Mouse (Mus musculus) midbrain, embryonic 11.5 days (tissue): ENCODE measurements around the gene Zfp90. TPM values are rescaled to one million over a fixed set of nuclear protein-coding genes. Genes with fewer than 3 reads are reported as not detected.
"Not testable (repeated sequence)": the region's sequence is repeated elsewhere in the genome, so short reads cannot be mapped to it uniquely, and the experiment has no call there.

Source experiments
- ATAC-seq: fragments of 200-750 bp; cut with Nextera tagmentation; 2 replicates; pipeline ENCODE4 v1.8.0; 2017; ENCODE audit warnings: moderate TSS enrichment, moderate library complexity; ENCODE audit not compliant: low FRiP score
- DNase-seq: peaks from one replicate; pipeline ENCODE4 v3.0.0; 2015; ENCODE audit warnings: low spot score; ENCODE audit errors: missing footprints
- H3K27ac ChIP-seq: fragments of 300-500 bp; sonication (generic); 2 replicates; pipeline ENCODE4 v1.5.1; 2014; ENCODE audit warnings: low read depth, low read length
- H3K27me3 ChIP-seq: fragments of 300-500 bp; sonication (generic); 2 replicates; pipeline ENCODE4 v1.6.1; 2014; ENCODE audit warnings: mild to moderate bottlenecking, low read length, moderate library complexity, mixed read lengths; ENCODE audit not compliant: control insufficient read depth, insufficient read depth
- H3K36me3 ChIP-seq: fragments of 300-500 bp; sonication (generic); 2 replicates; pipeline ENCODE4 v1.6.1; 2014; ENCODE audit warnings: mild to moderate bottlenecking, low read length, moderate library complexity, mixed read lengths; ENCODE audit not compliant: control insufficient read depth, insufficient read depth
- H3K4me1 ChIP-seq: fragments of 300-500 bp; sonication (generic); 2 replicates; pipeline ENCODE4 v1.6.1; 2014; ENCODE audit warnings: low read length; ENCODE audit not compliant: control insufficient read depth, insufficient read depth
- H3K4me2 ChIP-seq: fragments of 300-500 bp; sonication (generic); 2 replicates; pipeline ENCODE4 v1.6.1; 2014; ENCODE audit warnings: mild to moderate bottlenecking, moderate library complexity
- H3K4me3 ChIP-seq: fragments of 300-500 bp; sonication (generic); 2 replicates; pipeline ENCODE4 v1.5.1; 2014; ENCODE audit warnings: low read depth, low read length
- H3K9ac ChIP-seq: fragments of 300-500 bp; sonication (generic); 2 replicates; pipeline ENCODE4 v1.6.1; 2014; ENCODE audit warnings: low read length
- H3K9me3 ChIP-seq: fragments of 300-500 bp; sonication (generic); 2 replicates; pipeline ENCODE4 v1.6.1; 2016; ENCODE audit warnings: low read length; ENCODE audit not compliant: control insufficient read depth
- WGBS: fragments of 180-500 bp; shearing (Covaris S2); extraction: QIAGEN DNeasy Blood & Tissue Kit; methylation state at CpG from one replicate; pipeline ENCODE4 v1.1.7; 2014; 5-methylcytosine and 5-hydroxymethylcytosine counted together
- polyA plus RNA-seq: library from polyadenylated mRNA; unstranded; fragments of >200 nt; fragmentation: Nextera tagmentation; extraction: Ambion mirVana; gene quantifications from 2 replicates; pipeline ENCODE4 v1.2.1, GENCODE M21; 2014

Gene Zfp90
- polyA plus RNA-seq, 1 experiment from 2014 or later, result 32.1 TPM

DNA sequence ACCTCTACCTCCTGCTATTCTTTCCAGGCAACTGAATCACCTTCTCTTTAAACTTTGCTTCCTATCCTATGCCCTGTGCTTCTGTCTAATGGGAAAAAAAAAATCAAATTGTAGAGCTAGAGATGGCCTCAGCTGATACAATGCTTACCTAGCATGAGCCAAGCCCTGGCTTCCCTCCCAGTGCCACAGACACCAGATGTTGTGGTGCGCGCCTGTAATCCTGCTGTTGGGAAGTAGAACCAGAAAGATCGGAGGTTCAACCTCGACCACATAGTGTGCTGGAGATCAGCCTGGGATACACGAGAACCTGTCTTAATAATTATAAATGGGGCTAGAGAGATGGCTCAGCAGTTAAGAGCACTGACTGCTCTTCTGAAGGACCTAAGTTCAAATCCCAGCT is 2.6 kb downstream of the Zfp90 start:
- no peak overlapping the region for H3K27ac ChIP-seq
- peaks cover 35% of the 10 kb centered on the region for H3K36me3 ChIP-seq
- no peak overlapping the region for H3K4me2 ChIP-seq
- H3K9ac ChIP-seq, result no peak overlapping the region
- no peaks in the 10 kb centered on the region for H3K27me3 ChIP-seq
- no peak for ATAC-seq
- peaks cover 7% of the 10 kb centered on the region; the same call in 1 of the 2 replicates for H3K4me1 ChIP-seq
- 96% methylated on average over 5 of the region's 5 CpGs for WGBS
- no peak for DNase-seq
- peaks cover 7% of the 10 kb centered on the region for H3K9me3 ChIP-seq
- no peak overlapping the region for H3K4me3 ChIP-seq

DNA sequence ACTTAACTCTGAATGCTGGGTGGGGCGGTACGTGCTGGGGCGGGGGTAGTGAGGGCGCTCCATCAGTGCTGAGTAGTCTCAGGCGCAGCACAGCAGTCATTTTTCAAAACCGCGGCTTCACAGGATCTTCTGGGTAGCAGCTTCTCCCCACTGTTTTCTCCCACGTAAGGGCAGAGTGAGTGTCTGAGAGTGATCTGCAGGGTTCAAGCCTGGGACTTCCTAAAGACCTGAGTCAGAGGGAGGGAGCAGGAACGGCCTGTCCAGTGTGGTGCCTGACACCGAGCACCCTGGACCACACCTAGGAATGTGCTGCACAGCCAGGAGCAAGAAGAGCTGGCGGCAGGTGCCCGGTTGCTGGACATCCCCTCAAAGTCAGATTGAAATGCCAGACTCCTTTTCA is 16.0 kb downstream of the Zfp90 start:
- no peak for DNase-seq
- Histone ChIP-seq H3K9me3 (peaks cover 13% of the 10 kb centered on the region), H3K9ac (no peak overlapping the region), H3K4me3 (no peak overlapping the region), H3K36me3 (peaks cover 12% of the 10 kb centered on the region), H3K4me1 (no peaks in the 10 kb centered on the region; the same call in 1 of the 2 replicates), H3K27ac (no peak overlapping the region), H3K4me2 (no peak overlapping the region), H3K27me3 (0 out of 2 replicates have a peak, but pooled peaks cover 2% of the 10 kb centered on the region)
- 41% methylated on average over 12 of the region's 12 CpGs for whole genome bisulfite sequencing
- no peak for ATAC-seq

- H3K4me3 ChIP-seq, H3K27ac ChIP-seq, H3K27me3 ChIP-seq, H3K36me3 ChIP-seq, H3K9me3 ChIP-seq, ATAC-seq, H3K9ac ChIP-seq, H3K4me1 ChIP-seq, H3K4me2 ChIP-seq, DNase-seq: not testable (repeated sequence)
- 66% methylated on average over 10 of the region's 10 CpGs for WGBS
Observed at GRCm38 (mm10) chr8:106431952-106432351, 16.8 kb downstream of the Zfp90 start.

GRCm38 (mm10) chr8:106432954-106433570 is 17.9 kb downstream of the Zfp90 start:
- WGBS, result 13% methylated on average over 20 of the region's 20 CpGs
- 0 out of 2 replicates have a peak, but pooled peaks cover 2% of the 10 kb centered on the region for H3K27me3 ChIP-seq
- H3K4me3 ChIP-seq, result peak overlapping the region; percentile 23
- H3K4me1 ChIP-seq, result no peaks in the 10 kb centered on the region; the same call in 1 of the 2 replicates
- no peaks in the 10 kb centered on the region for H3K36me3 ChIP-seq
- H3K4me2 ChIP-seq, result peak overlapping the region; percentile 51
- H3K9ac ChIP-seq, result peak overlapping the region; percentile 47
- no peaks in the 10 kb centered on the region for H3K9me3 ChIP-seq
- no peak overlapping the region for H3K27ac ChIP-seq
- DNase-seq (peak; percentile 97), ATAC-seq (0 out of 2 replicates have a peak, but pooled peaks have one; percentile 50)

- 40% methylated on average over 1 of the region's 1 CpGs for WGBS
- Histone ChIP-seq H3K9me3 (no peaks in the 10 kb centered on the region), H3K4me1 (no peaks in the 10 kb centered on the region; the same call in 1 of the 2 replicates), H3K4me3 (no peak overlapping the region), H3K27me3 (0 out of 2 replicates have a peak, but pooled peaks cover 2% of the 10 kb centered on the region), H3K4me2 (no peak overlapping the region), H3K27ac (no peak overlapping the region), H3K9ac (no peak overlapping the region; the same call in 1 of the 2 replicates), H3K36me3 (no peaks in the 10 kb centered on the region)
- DNase-seq (peak; percentile 82), ATAC-seq (no peak)
Observed at GRCm38 (mm10) chr8:106433667-106434066, 18.5 kb downstream of the Zfp90 start.

DNA sequence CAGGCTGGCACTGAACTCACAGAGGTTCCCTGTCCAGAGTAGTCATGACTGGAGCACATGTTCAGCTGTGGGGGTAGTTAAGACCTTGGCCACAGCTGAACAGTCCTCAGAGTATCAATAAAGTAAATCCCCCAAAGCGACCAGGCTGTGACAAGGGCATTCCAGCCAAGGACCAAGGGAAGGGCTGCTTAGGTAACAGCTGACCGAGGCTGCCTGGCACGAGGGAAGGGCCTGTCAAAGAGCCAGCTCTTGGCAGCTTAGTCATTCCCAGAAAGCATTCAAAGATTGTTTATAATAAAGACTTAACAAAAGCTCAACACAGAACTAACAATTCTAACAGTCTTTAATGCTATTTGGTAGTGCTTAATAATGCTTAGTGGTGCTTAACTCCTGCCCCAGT is 22.7 kb downstream of the Zfp90 start:
- no peaks in the 10 kb centered on the region for H3K36me3 ChIP-seq
- no peak overlapping the region for H3K4me3 ChIP-seq
- DNase-seq (no peak), ATAC-seq (no peak)
- H3K4me2 ChIP-seq, result no peak overlapping the region
- 89% methylated on average over 3 of the region's 3 CpGs for WGBS
- H3K4me1 ChIP-seq, result no peaks in the 10 kb centered on the region; the same call in 1 of the 2 replicates
- H3K9ac ChIP-seq, result no peak overlapping the region
- H3K27me3 ChIP-seq, result no peaks in the 10 kb centered on the region
- no peak overlapping the region for H3K27ac ChIP-seq
- H3K9me3 ChIP-seq, result no peaks in the 10 kb centered on the region

DNA sequence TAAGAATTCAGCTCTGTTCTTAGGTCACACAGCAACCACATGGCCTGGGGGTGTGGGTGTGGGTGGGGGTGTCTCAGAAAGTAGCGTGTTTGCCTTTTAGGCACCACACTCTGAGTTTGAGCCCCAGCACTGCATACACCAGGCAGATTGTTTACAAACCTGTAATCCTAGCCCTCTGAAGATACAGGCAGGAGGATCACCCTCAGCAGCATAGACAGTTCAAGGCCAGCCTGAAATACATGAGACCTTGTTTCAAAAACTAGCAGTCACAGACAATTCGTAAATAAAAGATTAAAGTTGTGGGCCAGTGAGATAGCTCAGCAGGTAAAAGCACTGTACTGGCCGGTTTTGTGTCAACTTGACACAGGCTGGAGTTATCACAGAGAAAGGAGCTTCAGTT is 25.0 kb downstream of the Zfp90 start:
- no peak overlapping the region for H3K4me2 ChIP-seq
- no peak overlapping the region for H3K4me3 ChIP-seq
- no peak overlapping the region for H3K9ac ChIP-seq
- H3K27me3 ChIP-seq, result no peaks in the 10 kb centered on the region
- WGBS, result 88% methylated on average over 3 of the region's 3 CpGs
- ATAC-seq (no peak), DNase-seq (no peak)
- no peaks in the 10 kb centered on the region for H3K9me3 ChIP-seq
- H3K27ac ChIP-seq, result no peak overlapping the region
- no peaks in the 10 kb centered on the region for H3K4me1 ChIP-seq
- no peaks in the 10 kb centered on the region for H3K36me3 ChIP-seq

- DNase-seq, result peak; percentile 78
- H3K4me1 ChIP-seq, result no peaks in the 10 kb centered on the region
- H3K9ac ChIP-seq, result no peak overlapping the region
- no peak overlapping the region for H3K27ac ChIP-seq
- no peak for ATAC-seq
- H3K36me3 ChIP-seq, result no peaks in the 10 kb centered on the region
- WGBS, result 77% methylated on average over 1 of the region's 1 CpGs
- no peak overlapping the region for H3K4me3 ChIP-seq
- H3K9me3 ChIP-seq, result no peaks in the 10 kb centered on the region
- H3K27me3 ChIP-seq, result no peaks in the 10 kb centered on the region
- H3K4me2 ChIP-seq, result no peak overlapping the region
Observed at GRCm38 (mm10) chr8:106442740-106443139, 27.6 kb downstream of the Zfp90 start.

DNA sequence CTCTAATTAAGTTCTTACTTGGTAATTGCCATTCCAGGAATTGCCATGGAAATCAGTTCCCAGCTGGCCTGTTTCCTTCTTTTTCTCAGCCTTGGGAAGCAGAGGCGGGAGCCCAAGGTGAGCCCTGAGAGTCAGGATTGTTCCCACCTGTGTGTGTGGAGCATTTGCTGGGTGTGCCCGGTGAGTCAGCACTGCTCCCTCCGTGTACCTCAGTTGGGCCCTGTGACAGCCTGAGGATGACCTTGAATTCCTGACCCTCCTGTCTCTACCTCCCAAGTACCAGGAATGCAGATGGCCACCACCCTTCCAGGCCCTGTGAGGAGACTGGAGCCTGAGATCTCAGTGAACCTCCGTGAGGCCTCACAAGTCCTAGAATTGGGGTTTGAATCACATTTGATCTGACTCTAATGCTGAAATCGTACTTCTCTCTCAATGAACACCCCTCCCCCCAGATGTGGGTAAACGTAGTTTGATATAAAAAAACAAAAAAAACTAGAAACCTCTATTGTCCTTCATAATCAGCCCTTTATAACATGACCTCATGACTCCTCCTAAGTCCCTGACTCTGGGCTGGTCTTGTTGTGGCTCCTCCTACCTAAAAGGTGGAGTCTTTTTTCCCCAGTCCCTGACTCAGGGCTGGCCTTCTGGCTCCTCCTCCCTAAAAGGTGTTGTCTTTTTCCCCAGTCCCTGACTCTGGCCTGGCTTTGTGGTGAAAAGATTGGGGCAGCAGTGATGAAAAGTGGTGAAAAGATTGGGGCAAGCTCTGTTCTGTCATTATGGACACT is 36.4 kb downstream of the Zfp90 start:
- 73% methylated on average over 6 of the region's 6 CpGs for WGBS
- no peaks in the 10 kb centered on the region for H3K9me3 ChIP-seq
- no peak for ATAC-seq

More for the DNA sequence above, 36.4 kb downstream of the Zfp90 start:
- Histone ChIP-seq H3K36me3 (no peaks in the 10 kb centered on the region), H3K4me2 (no peak overlapping the region), H3K27ac (no peak overlapping the region), H3K9ac (no peak overlapping the region), H3K4me3 (no peak overlapping the region), H3K27me3 (no peaks in the 10 kb centered on the region), H3K4me1 (no peaks in the 10 kb centered on the region)
- DNase-seq, result no peak
